Mouse (Mus musculus) liver, embryonic 14.5 days (tissue): ENCODE data around the gene Ppm1l.

ENCODE experiments used
- CTCF ChIP-seq: IDR thresholded peaks from 2 replicates; pipeline ENCODE4 v1.5.1; 2016; ENCODE audit warnings: antibody characterized with exemption, low read depth, control low read depth
- EP300 ChIP-seq: IDR thresholded peaks from 2 replicates; pipeline ENCODE4 v1.6.1; 2016; ENCODE audit warnings: antibody characterized with exemption, low read depth

DNA sequence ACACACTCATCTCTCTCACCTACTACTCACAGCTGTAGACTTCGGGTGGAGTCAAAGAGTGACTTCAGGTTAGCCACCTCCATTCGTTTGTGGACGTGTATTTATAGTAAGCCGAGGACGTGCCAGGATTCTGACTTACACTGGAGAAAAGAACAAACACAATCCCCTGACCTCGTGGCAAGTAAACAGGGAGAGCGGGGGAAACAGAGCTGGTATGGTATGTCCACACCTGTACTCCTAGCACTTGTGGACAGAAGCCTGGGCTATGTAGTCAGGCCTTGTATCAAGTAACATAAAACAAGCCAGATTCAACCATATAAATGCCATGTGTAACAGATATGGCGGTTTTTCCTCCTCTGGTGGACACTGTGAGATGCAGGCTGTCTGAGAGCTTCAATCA lies 20.4 kb upstream of the Ppm1l start:
- no peak for TF ChIP-seq CTCF
- TF ChIP-seq EP300 = no peak
